Mouse (Mus musculus): ENCODE results near the gene Slc15a3. TPM values are rescaled to one million over a fixed set of nuclear protein-coding genes. Genes with fewer than 3 reads are reported as not detected.

Gene Slc15a3
- polyA plus RNA-seq, 1 experiment: 1.0 TPM

DNA sequence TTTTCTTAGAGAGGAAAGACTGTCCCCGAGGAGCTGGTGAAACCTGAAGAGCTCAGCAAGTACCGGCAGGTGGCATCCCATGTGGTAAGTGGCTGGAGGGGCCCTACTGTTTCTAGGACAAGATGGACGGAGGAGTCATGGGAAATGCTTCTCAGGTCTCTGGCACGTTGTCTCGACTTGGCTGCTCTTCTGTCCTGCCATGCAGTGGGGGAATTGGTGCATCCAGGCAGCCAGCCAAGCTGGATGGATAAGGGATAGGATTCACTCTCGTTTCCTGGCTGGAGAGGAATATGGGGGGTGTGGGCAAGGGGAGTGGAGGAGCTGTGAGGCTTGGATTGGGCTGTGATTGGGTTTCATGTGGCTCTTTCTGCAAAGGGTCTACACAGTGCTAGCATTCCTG lies 60.8 kb downstream of the Slc15a3 start:
- TF ChIP-seq CTCF (IDR thresholded peaks at IDR 0.05; ENCODE audit: borderline replicate concordance, extremely low read depth, insufficient read depth, insufficient read length) (no peak), POLR2A (IDR thresholded peaks at IDR 0.05; ENCODE audit: borderline replicate concordance, extremely low read depth, insufficient read depth, insufficient read length, poor library complexity, severe bottlenecking) (no peak)
- DNase-seq (ENCODE audit: low read depth): no peak

DNA sequence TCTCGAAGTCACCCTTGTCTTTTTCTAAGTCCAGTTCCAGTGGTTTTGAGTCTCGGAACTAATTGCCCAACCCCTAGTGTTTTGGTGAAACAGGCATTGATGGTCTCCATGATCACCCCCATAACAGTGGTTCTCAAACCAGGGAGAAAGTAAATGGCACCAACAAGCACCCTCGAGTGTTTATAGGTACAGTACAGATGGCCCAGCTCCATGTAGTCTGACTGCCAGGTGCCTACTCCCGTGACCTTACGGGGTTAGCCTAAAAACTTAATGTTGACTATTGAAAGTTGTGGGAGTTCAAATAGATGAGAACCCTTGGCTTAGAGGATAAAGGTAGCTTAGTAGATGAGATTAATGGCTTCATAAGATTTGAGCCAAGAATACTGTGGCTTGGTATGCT lies 61.5 kb downstream of the Slc15a3 start:
- TF ChIP-seq CTCF (IDR thresholded peaks at IDR 0.05; ENCODE audit: borderline replicate concordance, extremely low read depth, insufficient read depth, insufficient read length) (no peak), POLR2A (IDR thresholded peaks at IDR 0.05; ENCODE audit: borderline replicate concordance, extremely low read depth, insufficient read depth, insufficient read length, poor library complexity, severe bottlenecking) (no peak)
- no peak for DNase-seq (ENCODE audit: low read depth)

- TF ChIP-seq CTCF (IDR thresholded peaks at IDR 0.05; ENCODE audit: borderline replicate concordance, extremely low read depth, insufficient read depth, insufficient read length) (no peak), POLR2A (IDR thresholded peaks at IDR 0.05; ENCODE audit: borderline replicate concordance, extremely low read depth, insufficient read depth, insufficient read length, poor library complexity, severe bottlenecking) (no peak)
- no peak for DNase-seq (ENCODE audit: low read depth)
Observed at GRCm38 (mm10) chr19:10904512-10904911, 65.0 kb downstream of the Slc15a3 start.

DNA sequence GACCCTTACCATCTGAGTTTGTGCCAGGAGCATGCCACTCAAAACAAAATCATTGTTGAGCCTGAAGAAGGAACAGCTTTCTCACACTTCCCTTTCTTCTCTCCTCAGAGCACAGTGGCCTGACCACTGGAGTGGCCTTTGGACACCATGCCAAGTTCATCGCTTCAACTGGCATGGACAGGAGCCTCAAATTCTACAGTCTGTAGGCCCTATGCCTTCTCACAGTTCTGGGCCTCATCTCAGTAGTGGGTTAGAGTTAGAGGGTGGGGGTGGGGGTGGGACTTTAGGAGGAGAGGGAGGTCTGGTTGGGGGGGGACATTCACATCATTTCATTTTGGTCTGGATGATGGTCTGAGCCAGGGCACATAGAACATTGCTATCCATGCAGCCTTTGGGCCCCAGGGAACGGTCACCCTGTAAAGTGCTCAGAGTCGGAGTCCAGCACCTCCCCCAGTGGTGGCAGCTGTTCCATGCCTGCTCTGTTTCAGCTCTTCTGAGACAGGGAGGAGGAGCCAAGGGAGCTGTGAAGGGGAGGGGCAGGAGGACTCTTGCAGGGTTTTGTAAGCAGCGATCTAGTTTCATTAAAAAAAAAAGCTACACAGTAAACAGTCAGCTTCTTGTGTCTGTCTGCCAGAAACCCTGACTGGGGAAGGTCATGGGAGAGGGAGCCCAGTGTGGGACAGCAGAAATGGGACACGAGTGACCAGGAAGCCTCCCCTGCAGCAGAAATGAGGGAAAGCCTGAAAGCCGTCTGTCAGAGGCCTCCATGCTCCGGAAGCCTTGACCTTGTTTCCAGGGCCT lies 65.6 kb downstream of the Slc15a3 start:
- peak; percentile 24 for DNase-seq (ENCODE audit: low read depth)
- no peak for TF ChIP-seq POLR2A (IDR thresholded peaks at IDR 0.05; ENCODE audit: borderline replicate concordance, extremely low read depth, insufficient read depth, insufficient read length, poor library complexity, severe bottlenecking)
- no peak for TF ChIP-seq CTCF (IDR thresholded peaks at IDR 0.05; ENCODE audit: borderline replicate concordance, extremely low read depth, insufficient read depth, insufficient read length)

DNA sequence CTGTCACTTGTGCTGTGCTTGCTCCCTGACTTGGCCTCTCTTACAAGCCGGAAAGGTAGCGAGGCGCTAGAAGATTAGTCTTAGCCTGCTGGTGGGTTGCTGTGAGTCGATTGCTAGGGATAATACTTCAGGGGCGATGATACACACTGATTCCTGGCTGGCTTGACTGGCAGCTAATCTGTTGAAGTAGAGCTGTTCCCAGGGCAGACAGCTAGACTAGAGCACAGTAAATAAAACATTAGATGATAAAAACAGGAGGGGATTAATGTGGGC lies 66.1 kb downstream of the Slc15a3 start:
- TF ChIP-seq POLR2A (IDR thresholded peaks at IDR 0.05; ENCODE audit: borderline replicate concordance, extremely low read depth, insufficient read depth, insufficient read length, poor library complexity, severe bottlenecking) (no peak), CTCF (IDR thresholded peaks at IDR 0.05; ENCODE audit: borderline replicate concordance, extremely low read depth, insufficient read depth, insufficient read length) (no peak)
- DNase-seq (ENCODE audit: low read depth): no peak

DNA sequence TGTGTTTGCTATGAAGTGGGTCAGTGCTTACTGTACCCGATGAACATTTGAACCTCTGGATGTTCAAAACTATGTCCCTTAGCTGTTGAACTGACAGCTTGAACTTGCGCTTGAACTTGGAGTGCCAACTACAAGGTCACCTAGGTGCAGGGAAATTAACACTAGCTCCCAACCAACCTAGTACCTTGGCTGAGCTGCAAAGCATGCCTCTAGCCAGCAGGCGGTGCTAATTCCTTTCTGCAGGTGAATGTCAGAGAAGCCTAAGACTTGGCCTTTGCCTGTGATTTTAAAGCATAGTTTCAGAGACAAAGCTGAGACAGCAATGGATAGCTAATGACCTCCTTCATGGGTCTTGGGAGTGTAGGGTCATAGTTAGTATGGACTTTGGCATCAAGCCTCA lies 68.4 kb downstream of the Slc15a3 start:
- TF ChIP-seq CTCF (IDR thresholded peaks at IDR 0.05; ENCODE audit: borderline replicate concordance, extremely low read depth, insufficient read depth, insufficient read length) (peak; percentile 75), POLR2A (IDR thresholded peaks at IDR 0.05; ENCODE audit: borderline replicate concordance, extremely low read depth, insufficient read depth, insufficient read length, poor library complexity, severe bottlenecking) (no peak)

More for the DNA sequence above, 68.4 kb downstream of the Slc15a3 start:
- peak; percentile 48 for DNase-seq (ENCODE audit: low read depth)

Other genes starting within 250 kb of the Slc15a3 start
- gene Ddb1, start 234.4 kb upstream of the Slc15a3 start, polyA plus RNA-seq (2012; rRNA removed): 206 and 237 TPM in 2 replicates
- 35.8 and 38.2 TPM in 2 replicates for gene Tkfc, start 234.1 kb upstream of the Slc15a3 start, polyA plus RNA-seq (2012; rRNA removed)
- 1.1 TPM in 2 replicates for gene Vwce, start 205.5 kb upstream of the Slc15a3 start, polyA plus RNA-seq (2012; rRNA removed)
- 0.07 TPM in 1 of 2 replicates, not detected in the other for gene Pga5, start 161.7 kb upstream of the Slc15a3 start, polyA plus RNA-seq (2012; rRNA removed)
- 28.5 and 29.0 TPM in 2 replicates for gene Vps37c, start 151.0 kb upstream of the Slc15a3 start, polyA plus RNA-seq (2012; rRNA removed)
- 0.16 and 0.20 TPM in 2 replicates for gene Cd5, start 100.7 kb upstream of the Slc15a3 start, polyA plus RNA-seq (2012; rRNA removed)
- not detected in 2 replicates for gene Cd6, start 9.7 kb upstream of the Slc15a3 start, polyA plus RNA-seq (2012; rRNA removed)
- gene Tmem132a, start 30.2 kb downstream of the Slc15a3 start, polyA plus RNA-seq (2012; rRNA removed): 292 and 301 TPM in 2 replicates
- 41.9 and 47.1 TPM in 2 replicates for gene Tmem109, start 42.3 kb downstream of the Slc15a3 start, polyA plus RNA-seq (2012; rRNA removed)
- gene Prpf19, start 55.5 kb downstream of the Slc15a3 start, polyA plus RNA-seq (2012; rRNA removed): 341 and 452 TPM in 2 replicates
- 0.13 and 0.16 TPM in 2 replicates for gene Zp1, start 80.9 kb downstream of the Slc15a3 start, polyA plus RNA-seq (2012; rRNA removed)
- 0.30 and 0.44 TPM in 2 replicates for gene Ptgdr2, start 97.4 kb downstream of the Slc15a3 start, polyA plus RNA-seq (2012; rRNA removed)
- gene Ccdc86, start 109.5 kb downstream of the Slc15a3 start, polyA plus RNA-seq (2012; rRNA removed): 6.2 and 6.3 TPM in 2 replicates
- gene Ms4a10, start 134.9 kb downstream of the Slc15a3 start, polyA plus RNA-seq (2012; rRNA removed): not detected in 2 replicates
- not detected in 2 replicates for gene Ms4a15, start 153.5 kb downstream of the Slc15a3 start, polyA plus RNA-seq (2012; rRNA removed)
- gene Ms4a18, start 178.3 kb downstream of the Slc15a3 start, polyA plus RNA-seq (2012; rRNA removed): not detected in 2 replicates
- not detected in 2 replicates for gene Ms4a8a, start 241.4 kb downstream of the Slc15a3 start, polyA plus RNA-seq (2012; rRNA removed)

Data from brain, embryonic 14.5 days (tissue).